Mouse (Mus musculus) intestine, embryonic 14.5 days (tissue): ENCODE results near the gene Lyve1. TPM values are rescaled to one million over a fixed set of nuclear protein-coding genes. Genes with fewer than 3 reads are reported as not detected.

Experiments
- ATAC-seq: fragments of 200-750 bp; cut with Nextera tagmentation; replicated peaks from 2 replicates; pipeline ENCODE4 v1.8.0; 2017; ENCODE audit warnings: low read depth, moderate number of reproducible peaks, moderate TSS enrichment, moderate library complexity; ENCODE audit not compliant: low FRiP score, low TSS enrichment
- DNase-seq: peaks from one replicate; pipeline ENCODE4 v3.0.0-alpha.2; 2018; ENCODE audit warnings: low spot score
- H3K27ac ChIP-seq: fragments of 300-500 bp; sonication (generic); 2 replicates; pipeline ENCODE4 v1.5.1; 2014; ENCODE audit warnings: low read depth, mild to moderate bottlenecking, control low read depth
- H3K27me3 ChIP-seq: fragments of 300-500 bp; sonication (generic); replicated peaks from 2 replicates; pipeline ENCODE4 v1.6.1; 2014; ENCODE audit warnings: low read length, control low read depth; ENCODE audit not compliant: control insufficient read depth, insufficient read depth
- H3K36me3 ChIP-seq: fragments of 300-500 bp; sonication (generic); 2 replicates; pipeline ENCODE4 v1.6.1; 2014; ENCODE audit warnings: low read length, control low read depth; ENCODE audit not compliant: control insufficient read depth, insufficient read depth
- H3K4me1 ChIP-seq: fragments of 300-500 bp; sonication (generic); replicated peaks from 2 replicates; pipeline ENCODE4 v1.6.1; 2014; ENCODE audit warnings: low read length, control low read depth, mixed read lengths; ENCODE audit not compliant: control insufficient read depth, insufficient read depth
- H3K4me2 ChIP-seq: fragments of 300-500 bp; sonication (generic); 2 replicates; pipeline ENCODE4 v1.6.1; 2014; ENCODE audit warnings: low read length
- H3K4me3 ChIP-seq: fragments of 300-500 bp; sonication (generic); 2 replicates; pipeline ENCODE4 v1.5.1; 2014; ENCODE audit warnings: low read depth, low read length, control low read depth, mixed read lengths
- H3K9ac ChIP-seq: fragments of 300-500 bp; sonication (generic); 2 replicates; pipeline ENCODE4 v1.6.1; 2014; ENCODE audit warnings: mild to moderate bottlenecking, low read length
- H3K9me3 ChIP-seq: fragments of 300-500 bp; sonication (generic); 2 replicates; pipeline ENCODE4 v1.6.1; 2016; ENCODE audit warnings: low read length, control low read depth; ENCODE audit not compliant: control insufficient read depth
- WGBS: fragments of 180-500 bp; shearing (Covaris S2); extraction: QIAGEN DNeasy Blood & Tissue Kit; methylation state at CpG from one replicate; pipeline ENCODE4 v1.1.7; 2014; 5-methylcytosine and 5-hydroxymethylcytosine counted together
- polyA plus RNA-seq: library from polyadenylated mRNA; unstranded; fragments of >200 nt; fragmentation: Nextera tagmentation; extraction: Ambion mirVana; gene quantifications from 2 replicates; pipeline ENCODE4 v1.2.1, GENCODE M21; 2014

Gene Lyve1
- polyA plus RNA-seq, 1 experiment from 2014 or later: 10.3 TPM

GRCm38 (mm10) chr7:110823593-110823992 lies 39.4 kb downstream of the Lyve1 start:
- Histone ChIP-seq H3K9ac (no peak overlapping the region), H3K4me3 (no peak overlapping the region), H3K27me3 (no peaks in the 10 kb centered on the region), H3K36me3 (peaks cover 43% of the 10 kb centered on the region), H3K9me3 (no peaks in the 10 kb centered on the region), H3K4me2 (no peak overlapping the region), H3K4me1 (0 out of 2 replicates have a peak, but pooled peaks cover 9% of the 10 kb centered on the region), H3K27ac (no peak overlapping the region)
- peak; percentile 48 for DNase-seq
- 78% methylated on average over 4 of the region's 4 CpGs for WGBS
- no peak for ATAC-seq

- no peaks in the 10 kb centered on the region for H3K9me3 ChIP-seq
- ATAC-seq: no peak
These were observed 40.0 kb downstream of the Lyve1 start for GRCm38 (mm10) chr7:110823076-110823475.

DNA sequence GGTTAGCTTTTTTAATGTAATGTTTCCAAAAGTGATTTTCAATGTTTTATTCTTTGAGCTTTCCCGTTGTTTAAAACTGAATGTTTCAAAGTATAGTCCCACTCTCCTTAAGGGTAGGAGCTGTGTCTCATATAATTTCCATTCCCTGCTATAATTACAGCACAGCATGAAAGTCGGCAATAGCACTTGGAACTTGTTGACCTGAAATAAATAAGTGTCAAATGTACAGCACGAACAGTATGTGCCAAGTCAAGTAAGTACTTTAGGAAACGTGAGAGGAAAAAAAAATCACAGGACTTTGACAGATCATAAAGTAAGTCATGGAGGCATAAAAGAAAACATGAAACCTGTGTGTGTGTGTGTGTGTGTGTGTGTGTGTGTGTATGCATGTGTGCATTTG lies 41.0 kb downstream of the Lyve1 start:
- no peaks in the 10 kb centered on the region for H3K27me3 ChIP-seq
- H3K36me3 ChIP-seq: peaks cover 44% of the 10 kb centered on the region
- DNase-seq (peak; percentile 21), ATAC-seq (no peak)
- H3K9me3 ChIP-seq: no peaks in the 10 kb centered on the region
- no peak overlapping the region for H3K27ac ChIP-seq
- no peak overlapping the region for H3K4me2 ChIP-seq
- H3K9ac ChIP-seq: no peak overlapping the region
- 47% methylated on average over 4 of the region's 4 CpGs for WGBS
- H3K4me3 ChIP-seq: no peak overlapping the region
- H3K4me1 ChIP-seq: 0 out of 2 replicates have a peak, but pooled peaks cover 9% of the 10 kb centered on the region

More at GRCm38 (mm10) chr7:110823076-110823475, 40.0 kb downstream of the Lyve1 start:
- Histone ChIP-seq H3K4me3 (no peak overlapping the region), H3K27me3 (no peaks in the 10 kb centered on the region), H3K36me3 (peaks cover 40% of the 10 kb centered on the region), H3K4me1 (0 out of 2 replicates have a peak, but pooled peaks cover 9% of the 10 kb centered on the region), H3K9ac (no peak overlapping the region), H3K4me2 (no peak overlapping the region), H3K27ac (no peak overlapping the region)
- peak; percentile 34 for DNase-seq
- 69% methylated on average over 8 of the region's 8 CpGs for WGBS

GRCm38 (mm10) chr7:110821653-110822052 lies 41.4 kb downstream of the Lyve1 start:
- Histone ChIP-seq H3K9me3 (no peaks in the 10 kb centered on the region), H3K27ac (no peak overlapping the region), H3K27me3 (no peaks in the 10 kb centered on the region), H3K4me3 (no peak overlapping the region), H3K9ac (no peak overlapping the region), H3K36me3 (peaks cover 42% of the 10 kb centered on the region), H3K4me2 (no peak overlapping the region), H3K4me1 (0 out of 2 replicates have a peak, but pooled peaks cover 9% of the 10 kb centered on the region)
- ATAC-seq: no peak
- peak; percentile 57 for DNase-seq
- WGBS: 36% methylated on average over 3 of the region's 3 CpGs

GRCm38 (mm10) chr7:110821068-110821467 lies 42.0 kb downstream of the Lyve1 start:
- ATAC-seq (no peak), DNase-seq (peak; percentile 48)
- H3K9me3 ChIP-seq: no peaks in the 10 kb centered on the region
- no peak overlapping the region for H3K4me2 ChIP-seq
- H3K36me3 ChIP-seq: peaks cover 39% of the 10 kb centered on the region
- no peak overlapping the region for H3K27ac ChIP-seq
- WGBS: 38% methylated on average over 5 of the region's 5 CpGs
- H3K4me1 ChIP-seq: 0 out of 2 replicates have a peak, but pooled peaks cover 9% of the 10 kb centered on the region
- no peak overlapping the region for H3K9ac ChIP-seq
- no peaks in the 10 kb centered on the region for H3K27me3 ChIP-seq
- no peak overlapping the region for H3K4me3 ChIP-seq

DNA sequence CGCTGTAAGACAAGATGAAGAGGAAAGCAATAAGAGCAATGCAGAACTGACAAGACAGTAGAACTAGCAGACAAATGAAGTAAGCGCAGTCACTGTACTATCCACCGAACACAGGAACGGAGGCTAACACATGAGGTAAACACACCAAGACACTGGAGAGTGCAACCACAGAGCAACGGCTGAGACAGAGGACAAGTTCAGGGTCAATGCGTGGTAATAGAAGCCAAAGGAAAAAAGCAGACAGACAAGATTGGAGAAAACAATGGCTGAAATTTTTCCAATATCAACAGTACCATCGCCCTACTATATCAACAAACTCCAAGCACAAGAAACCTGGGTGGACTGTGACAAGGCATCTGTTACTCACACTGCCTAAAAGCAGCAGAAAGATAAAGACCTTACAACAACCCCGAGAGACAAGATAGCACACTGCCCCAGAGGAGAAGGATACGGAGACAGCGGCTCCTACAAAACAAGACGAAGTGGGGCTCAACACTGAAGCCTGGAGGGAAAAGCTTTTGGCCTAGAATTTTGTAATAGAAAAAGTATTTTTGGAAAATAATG lies 44.2 kb downstream of the Lyve1 start:
- H3K27me3 ChIP-seq: no peaks in the 10 kb centered on the region
- WGBS: 63% methylated on average over 11 of the region's 11 CpGs
- 0 out of 2 replicates have a peak, but pooled peaks cover 9% of the 10 kb centered on the region for H3K4me1 ChIP-seq
- H3K36me3 ChIP-seq: peaks cover 34% of the 10 kb centered on the region
- DNase-seq (no peak), ATAC-seq (no peak)
- no peak overlapping the region for H3K9ac ChIP-seq
- no peak overlapping the region for H3K4me3 ChIP-seq
- H3K4me2 ChIP-seq: no peak overlapping the region
- H3K27ac ChIP-seq: no peak overlapping the region
- H3K9me3 ChIP-seq: no peaks in the 10 kb centered on the region

DNA sequence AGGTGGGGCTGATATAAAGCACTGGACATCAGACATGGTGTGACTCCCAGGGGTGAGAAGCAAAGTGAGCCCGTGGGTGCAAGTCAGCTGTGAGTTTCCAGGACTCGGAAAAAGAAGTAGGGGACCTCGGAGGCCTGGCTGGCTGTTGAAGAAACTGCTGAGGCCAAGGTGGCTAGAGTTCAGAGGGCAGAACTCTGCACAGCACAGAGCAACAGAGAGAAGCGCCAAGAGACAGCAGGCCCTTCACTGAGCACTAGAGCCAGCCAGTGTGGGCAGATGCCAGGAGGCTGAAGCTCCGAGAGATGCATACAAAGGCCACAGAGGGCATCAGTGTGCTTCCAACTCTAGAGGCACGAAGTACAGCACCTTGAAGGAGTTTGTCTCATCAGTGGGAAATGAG lies 44.8 kb downstream of the Lyve1 start:
- H3K9ac ChIP-seq: no peak overlapping the region
- ATAC-seq (no peak), DNase-seq (no peak)
- H3K9me3 ChIP-seq: no peaks in the 10 kb centered on the region
- H3K36me3 ChIP-seq: peaks cover 28% of the 10 kb centered on the region
- H3K4me2 ChIP-seq: no peak overlapping the region
- WGBS: 71% methylated on average over 6 of the region's 6 CpGs
- no peak overlapping the region for H3K4me3 ChIP-seq
- no peak overlapping the region for H3K27ac ChIP-seq
- H3K4me1 ChIP-seq: 0 out of 2 replicates have a peak, but pooled peaks cover 9% of the 10 kb centered on the region
- H3K27me3 ChIP-seq: no peaks in the 10 kb centered on the region

DNA sequence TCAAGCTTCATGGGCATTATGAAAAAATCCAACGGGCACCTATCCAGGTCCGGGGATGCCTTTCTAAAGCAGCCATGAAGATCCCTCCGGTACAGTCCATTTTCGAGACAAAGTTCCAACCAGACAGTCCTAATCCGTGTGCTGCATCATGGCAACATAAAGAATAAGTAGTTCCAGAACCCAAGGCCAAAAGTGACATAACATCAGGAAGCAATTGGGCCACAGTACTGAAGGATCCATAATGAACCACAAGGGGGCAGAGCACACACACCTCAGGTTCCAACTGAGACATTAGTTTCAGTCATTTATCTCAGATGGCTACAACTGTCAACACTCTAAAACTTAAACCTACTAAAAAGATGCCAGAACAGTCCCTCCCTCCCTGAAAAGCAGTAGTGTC lies 47.0 kb downstream of the Lyve1 start:
- ATAC-seq (0 out of 2 replicates have a peak, but pooled peaks have one; percentile 19), DNase-seq (peak; percentile 73)
- no peak overlapping the region for H3K27ac ChIP-seq
- H3K4me3 ChIP-seq: no peak overlapping the region
- H3K9me3 ChIP-seq: no peaks in the 10 kb centered on the region
- no peak overlapping the region for H3K9ac ChIP-seq
- H3K4me2 ChIP-seq: no peak overlapping the region
- H3K4me1 ChIP-seq: 0 out of 2 replicates have a peak, but pooled peaks cover under 1% of the 10 kb centered on the region
- no peaks in the 10 kb centered on the region for H3K27me3 ChIP-seq
- peaks cover 35% of the 10 kb centered on the region for H3K36me3 ChIP-seq
- WGBS: 68% methylated on average over 5 of the region's 5 CpGs

GRCm38 (mm10) chr7:110813983-110814382 lies 49.1 kb downstream of the Lyve1 start:
- H3K4me2 ChIP-seq: no peak overlapping the region
- DNase-seq: no peak
- no peak for ATAC-seq
- H3K27ac ChIP-seq: no peak overlapping the region
- H3K9ac ChIP-seq: no peak overlapping the region
- H3K4me3 ChIP-seq: no peak overlapping the region
- no peaks in the 10 kb centered on the region for H3K4me1 ChIP-seq
- WGBS: 80% methylated on average over 1 of the region's 1 CpGs
- H3K27me3 ChIP-seq: no peaks in the 10 kb centered on the region
- no peaks in the 10 kb centered on the region for H3K9me3 ChIP-seq
- peaks cover 32% of the 10 kb centered on the region for H3K36me3 ChIP-seq
